Mouse (Mus musculus) testis, adult 2 months (tissue): Measurements from ENCODE around the gene Ube2n.

Source experiments
- CTCF ChIP-seq: fragments of 200-500 bp; IDR thresholded peaks from 2 replicates; pipeline ENCODE4 v1.5.1; 2012; ENCODE audit warnings: low read depth, mild to moderate bottlenecking, inconsistent platforms, low read length, moderate library complexity; ENCODE audit not compliant: control insufficient read depth, insufficient read depth, insufficient replicate concordance
- POLR2A ChIP-seq: fragments of 200-500 bp; IDR thresholded peaks from 2 replicates; pipeline ENCODE4 v1.6.1; 2012; ENCODE audit warnings: low read depth, mild to moderate bottlenecking, inconsistent platforms, low read length, moderate library complexity; ENCODE audit not compliant: control insufficient read depth

DNA sequence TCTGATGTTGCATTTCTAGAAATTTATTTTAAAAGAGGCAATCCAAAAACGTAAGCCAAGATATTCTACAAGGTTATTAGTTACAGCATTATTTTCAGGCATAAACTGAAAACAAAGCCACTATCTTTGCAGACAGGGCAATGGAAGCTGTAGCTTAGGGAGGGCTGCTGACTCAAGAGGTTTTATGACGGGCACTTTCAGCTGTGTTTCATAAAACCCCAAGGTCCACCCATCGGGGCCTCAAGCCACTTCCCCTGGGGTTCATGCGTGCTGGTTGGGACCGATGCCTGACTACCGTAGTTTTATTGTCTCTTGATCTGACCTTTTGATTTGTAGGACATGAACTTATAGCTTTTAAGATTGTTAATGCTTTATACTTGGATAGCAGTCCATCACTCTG is 75.3 kb downstream of the Ube2n start:
- TF ChIP-seq CTCF, result no peak
- no peak for TF ChIP-seq POLR2A
